Mouse (Mus musculus) limb, embryonic 15.5 days (tissue): ENCODE data around the gene Syt8. TPM values are rescaled to one million over a fixed set of nuclear protein-coding genes. Genes with fewer than 3 reads are reported as not detected.

Source experiments
- ATAC-seq: fragments of 200-750 bp; cut with Nextera tagmentation; 2 replicates; pipeline ENCODE4 v1.8.0; 2017; ENCODE audit warnings: low read depth, moderate TSS enrichment; ENCODE audit not compliant: insufficient number of reproducible peaks, low FRiP score, low TSS enrichment
- H3K27ac ChIP-seq: fragments of 300-500 bp; sonication (generic); 2 replicates; pipeline ENCODE4 v1.5.1; 2015; ENCODE audit warnings: moderate library complexity, mild to moderate bottlenecking, inconsistent platforms
- H3K27me3 ChIP-seq: fragments of 300-500 bp; sonication (generic); 2 replicates; pipeline ENCODE4 v1.6.1; 2015; ENCODE audit warnings: inconsistent platforms
- H3K36me3 ChIP-seq: fragments of 300-500 bp; sonication (generic); 2 replicates; pipeline ENCODE4 v1.6.1; 2015; ENCODE audit warnings: inconsistent platforms
- H3K4me1 ChIP-seq: fragments of 300-500 bp; sonication (generic); 2 replicates; pipeline ENCODE4 v1.6.1; 2015; ENCODE audit warnings: inconsistent platforms
- H3K4me2 ChIP-seq: fragments of 300-500 bp; sonication (generic); 2 replicates; pipeline ENCODE4 v1.6.1; 2015; ENCODE audit warnings: mild to moderate bottlenecking, inconsistent platforms
- H3K4me3 ChIP-seq: fragments of 300-500 bp; sonication (generic); 2 replicates; pipeline ENCODE4 v1.5.1; 2015; ENCODE audit warnings: mild to moderate bottlenecking, inconsistent platforms
- H3K9ac ChIP-seq: fragments of 300-500 bp; sonication (generic); 2 replicates; pipeline ENCODE4 v1.6.1; 2015; ENCODE audit warnings: inconsistent platforms
- H3K9me3 ChIP-seq: fragments of 300-500 bp; sonication (generic); 2 replicates; pipeline ENCODE4 v1.6.1; 2016; ENCODE audit warnings: inconsistent platforms
- WGBS: fragments of 180-500 bp; shearing (Covaris S2); methylation state at CpG from one replicate; pipeline ENCODE4 v1.1.7; 2015; 5-methylcytosine and 5-hydroxymethylcytosine counted together
- polyA plus RNA-seq: library from polyadenylated mRNA; unstranded; fragments of >200 nt; fragmentation: Nextera tagmentation; extraction: Ambion mirVana; gene quantifications from 2 replicates; pipeline ENCODE4 v1.2.1, GENCODE M21; 2015

The Syt8 gene
- polyA plus RNA-seq, 1 experiment from 2014 or later = 6.3 TPM

DNA sequence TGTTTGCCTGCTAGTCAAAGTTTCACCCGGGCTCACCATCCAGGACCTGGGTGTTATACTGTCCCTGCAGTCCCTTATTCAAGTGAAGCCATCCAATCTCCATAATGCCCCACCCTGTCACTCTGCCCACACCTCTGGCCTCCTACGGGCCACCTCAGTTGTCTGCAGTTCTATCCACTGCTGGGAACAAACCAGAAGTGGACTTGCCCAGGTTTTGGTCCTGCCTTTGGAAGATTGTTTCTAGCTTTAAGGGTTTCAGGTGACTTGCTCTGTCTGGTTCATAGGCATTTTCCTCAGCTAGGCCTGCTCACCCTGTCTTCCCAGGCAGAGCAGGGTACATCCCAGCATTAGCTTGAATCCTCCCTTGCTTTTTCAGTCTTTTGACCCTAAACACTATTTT, 20.6 kb downstream of the Syt8 start:
- Histone ChIP-seq H3K9me3 (no peaks in the 10 kb centered on the region), H3K27ac (peak overlapping the region; percentile 81), H3K4me2 (no peak overlapping the region), H3K36me3 (no peaks in the 10 kb centered on the region), H3K4me3 (no peak overlapping the region), H3K9ac (no peak overlapping the region), H3K4me1 (peaks cover 40% of the 10 kb centered on the region), H3K27me3 (no peaks in the 10 kb centered on the region)
- WGBS = 57% methylated on average over 2 of the region's 2 CpGs
- no peak for ATAC-seq

DNA sequence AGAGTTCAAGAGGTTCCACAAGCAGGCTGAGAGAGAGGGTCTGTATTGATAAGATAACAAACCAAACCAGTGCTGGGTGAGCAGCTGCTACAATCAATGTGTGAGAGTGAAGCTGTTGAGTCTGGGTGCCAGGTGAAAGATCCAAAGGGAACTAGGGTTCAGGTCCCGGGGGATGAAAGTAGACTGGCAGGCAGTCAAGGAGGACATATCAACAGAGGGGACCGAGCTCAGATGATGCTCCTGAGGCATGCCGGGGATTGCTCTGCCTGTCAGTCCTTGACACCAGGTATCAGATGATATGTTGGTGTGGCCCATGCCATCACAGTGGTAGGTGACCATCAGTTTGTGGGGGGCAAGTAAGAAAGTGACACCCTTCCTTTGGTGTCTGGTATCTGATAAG, 22.2 kb downstream of the Syt8 start:
- Histone ChIP-seq H3K27ac (peak overlapping the region; percentile 89), H3K4me2 (no peak overlapping the region), H3K36me3 (no peaks in the 10 kb centered on the region), H3K9ac (no peak overlapping the region), H3K4me3 (no peak overlapping the region), H3K9me3 (no peaks in the 10 kb centered on the region), H3K4me1 (peaks cover 40% of the 10 kb centered on the region), H3K27me3 (no peaks in the 10 kb centered on the region)
- ATAC-seq = no peak
- 82% methylated on average over 3 of the region's 3 CpGs for WGBS

DNA sequence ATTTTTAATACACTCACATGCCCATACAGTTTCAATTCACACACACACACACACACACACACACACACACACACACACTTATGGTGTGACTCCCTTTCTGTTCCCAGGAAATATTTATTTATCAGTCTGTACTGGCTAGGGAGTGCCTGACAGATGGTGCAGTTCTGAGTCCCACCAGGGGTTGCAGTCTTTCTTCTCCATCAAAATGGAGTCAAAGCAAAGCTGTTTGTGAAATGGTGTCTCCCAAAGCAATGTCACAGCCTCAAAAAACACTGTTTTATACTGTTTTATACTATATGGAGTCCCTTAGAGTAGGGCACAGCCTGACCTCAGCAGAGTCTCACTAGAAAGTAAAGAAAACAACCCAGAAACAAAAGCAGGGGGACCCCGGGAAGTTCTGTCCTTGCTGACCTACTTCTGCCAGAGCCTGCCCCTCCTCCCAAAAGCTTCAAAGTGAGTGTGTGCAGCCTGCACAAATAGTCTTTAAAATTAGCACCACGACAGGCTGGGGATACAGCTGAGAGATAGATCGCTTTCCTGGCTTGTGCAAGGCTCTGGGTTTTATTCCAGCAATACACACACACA, 22.7 kb downstream of the Syt8 start:
- ATAC-seq = peak; percentile 22; the same call in 1 of the 2 replicates

DNA sequence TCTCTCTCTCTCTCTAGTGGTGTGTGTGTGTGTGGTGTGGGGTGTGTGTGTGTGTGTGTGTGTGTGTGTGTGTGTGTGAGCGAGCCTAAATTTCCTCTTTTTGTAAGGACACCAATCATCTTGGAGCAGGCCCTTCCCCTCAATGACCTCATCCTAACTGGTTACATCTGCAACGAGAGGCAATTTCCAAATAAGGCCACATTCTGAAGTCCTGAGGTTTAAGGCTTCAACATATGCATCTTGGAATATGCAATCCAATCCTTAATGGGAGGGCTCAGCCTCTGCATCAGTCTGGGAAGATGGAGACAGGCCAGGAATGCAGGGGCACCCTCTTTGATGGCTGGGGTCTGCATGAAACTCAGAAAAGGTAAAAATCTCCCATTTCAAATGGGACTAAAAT, 23.4 kb downstream of the Syt8 start:
- Histone ChIP-seq H3K4me1 (peaks cover 40% of the 10 kb centered on the region), H3K27ac (peak overlapping the region; percentile 89), H3K27me3 (no peaks in the 10 kb centered on the region), H3K4me2 (no peak overlapping the region), H3K36me3 (no peaks in the 10 kb centered on the region), H3K9me3 (no peaks in the 10 kb centered on the region), H3K9ac (no peak overlapping the region), H3K4me3 (no peak overlapping the region)
- WGBS = 17% methylated on average over 2 of the region's 2 CpGs
- peak; percentile 49; the same call in 1 of the 2 replicates for ATAC-seq

More for the DNA sequence above, 22.7 kb downstream of the Syt8 start:
- H3K27ac ChIP-seq = peak overlapping the region; percentile 89
- no peaks in the 10 kb centered on the region for H3K9me3 ChIP-seq
- H3K4me2 ChIP-seq = no peak overlapping the region
- H3K9ac ChIP-seq = no peak overlapping the region
- H3K4me1 ChIP-seq = peaks cover 40% of the 10 kb centered on the region
- whole genome bisulfite sequencing = 10% methylated on average over 3 of the region's 3 CpGs
- no peaks in the 10 kb centered on the region for H3K27me3 ChIP-seq
- no peak overlapping the region for H3K4me3 ChIP-seq
- no peaks in the 10 kb centered on the region for H3K36me3 ChIP-seq

DNA sequence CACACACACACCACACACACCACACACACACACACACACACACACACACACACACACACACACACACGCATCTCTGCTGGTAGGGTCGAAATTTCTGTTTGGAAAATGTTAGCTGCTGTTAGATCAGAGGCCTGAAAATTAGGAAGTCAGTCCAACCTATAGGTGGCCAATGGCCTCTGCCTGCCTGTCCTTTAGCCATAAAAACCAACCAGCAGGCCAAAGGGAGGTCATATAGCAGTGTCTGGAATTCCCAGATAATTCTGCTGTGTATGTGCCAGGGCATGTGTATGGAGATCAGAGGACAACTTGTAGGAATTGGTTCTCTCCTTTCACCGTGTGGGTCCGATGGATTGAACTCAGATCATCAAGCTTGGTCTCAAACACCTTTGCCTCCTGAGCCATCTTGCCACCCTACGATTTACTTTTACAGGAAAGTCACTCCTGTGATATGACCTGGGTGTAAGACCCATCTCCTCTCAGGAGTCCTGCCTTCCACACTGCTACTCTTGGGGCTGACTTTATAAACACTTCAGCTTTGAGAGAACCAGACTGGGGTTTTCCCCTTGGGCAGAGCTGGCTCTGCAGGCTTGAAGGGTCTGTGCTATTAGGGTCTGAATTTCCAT, 24.1 kb downstream of the Syt8 start:
- peaks cover 40% of the 10 kb centered on the region for H3K4me1 ChIP-seq
- H3K36me3 ChIP-seq = no peaks in the 10 kb centered on the region
- no peaks in the 10 kb centered on the region for H3K27me3 ChIP-seq
- H3K9me3 ChIP-seq = no peaks in the 10 kb centered on the region
- H3K9ac ChIP-seq = no peak overlapping the region
- H3K27ac ChIP-seq = peak overlapping the region; percentile 89
- ATAC-seq = no peak
- H3K4me3 ChIP-seq = no peak overlapping the region
- 68% methylated on average over 5 of the region's 5 CpGs for WGBS
- H3K4me2 ChIP-seq = no peak overlapping the region

DNA sequence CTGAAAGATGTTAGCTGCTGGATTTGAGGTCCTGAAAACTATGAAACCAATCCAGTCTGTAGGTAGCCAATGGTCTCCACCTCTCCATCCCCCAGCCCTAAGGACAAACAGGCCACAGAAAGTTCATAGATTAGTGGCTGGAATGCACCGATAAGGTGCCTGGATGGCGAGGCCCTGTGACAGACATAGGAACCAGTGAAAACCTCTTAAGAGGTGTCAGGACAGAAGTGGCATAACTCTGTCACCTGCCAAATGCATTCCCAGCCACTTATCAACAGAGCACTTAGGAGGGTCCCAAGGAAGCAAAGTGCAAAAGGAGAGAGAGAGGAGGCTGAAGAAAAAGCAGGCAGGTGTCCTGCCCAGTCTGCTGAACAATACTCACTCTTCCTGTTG, 24.6 kb downstream of the Syt8 start:
- Histone ChIP-seq H3K4me1 (peaks cover 40% of the 10 kb centered on the region), H3K9ac (no peak overlapping the region), H3K9me3 (no peaks in the 10 kb centered on the region), H3K36me3 (no peaks in the 10 kb centered on the region), H3K4me3 (no peak overlapping the region), H3K27ac (peak overlapping the region; percentile 89), H3K4me2 (no peak overlapping the region), H3K27me3 (no peaks in the 10 kb centered on the region)
- ATAC-seq = no peak
- 73% methylated on average over 2 of the region's 2 CpGs for WGBS

DNA sequence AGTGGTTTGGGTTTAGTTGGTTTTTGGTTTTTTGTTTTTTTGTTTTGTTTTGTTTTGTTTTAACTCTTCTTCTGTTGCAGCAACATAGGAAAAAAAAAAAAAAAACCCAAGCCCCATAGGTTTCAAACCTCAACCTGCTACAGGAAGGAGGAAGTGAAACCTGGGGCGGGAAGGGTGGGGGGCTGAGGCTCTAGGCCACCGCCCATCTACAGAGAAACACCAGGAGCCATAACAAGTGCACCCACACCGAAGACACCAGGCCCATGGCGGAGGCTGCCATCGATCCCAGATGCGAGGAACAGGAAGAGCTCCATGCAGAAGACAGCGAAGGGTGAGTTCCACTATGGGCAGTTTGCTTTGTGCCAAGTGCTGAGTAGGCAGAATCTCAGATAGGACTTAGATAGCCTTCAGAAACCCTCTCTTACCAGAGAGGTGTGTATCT, 26.0 kb downstream of the Syt8 start, which contains the start of gene Lsp1:
Gene Lsp1, plus strand, starts transcription at position 174 of the 442 bp plus-strand sequence.
- 94% methylated on average over 7 of the region's 7 CpGs for WGBS
- Histone ChIP-seq H3K27me3 (no peaks in the 10 kb centered on the region), H3K9me3 (no peaks in the 10 kb centered on the region), H3K27ac (peak within 1 kb of the TSS; percentile 89; the same call in 1 of the 2 replicates), H3K36me3 (no peaks in the 10 kb centered on the region), H3K4me3 (no peak within 1 kb of the TSS), H3K9ac (no peak within 1 kb of the TSS), H3K4me1 (peaks cover 31% of the 10 kb centered on the region), H3K4me2 (no peak within 1 kb of the TSS)
- ATAC-seq = no peak

DNA sequence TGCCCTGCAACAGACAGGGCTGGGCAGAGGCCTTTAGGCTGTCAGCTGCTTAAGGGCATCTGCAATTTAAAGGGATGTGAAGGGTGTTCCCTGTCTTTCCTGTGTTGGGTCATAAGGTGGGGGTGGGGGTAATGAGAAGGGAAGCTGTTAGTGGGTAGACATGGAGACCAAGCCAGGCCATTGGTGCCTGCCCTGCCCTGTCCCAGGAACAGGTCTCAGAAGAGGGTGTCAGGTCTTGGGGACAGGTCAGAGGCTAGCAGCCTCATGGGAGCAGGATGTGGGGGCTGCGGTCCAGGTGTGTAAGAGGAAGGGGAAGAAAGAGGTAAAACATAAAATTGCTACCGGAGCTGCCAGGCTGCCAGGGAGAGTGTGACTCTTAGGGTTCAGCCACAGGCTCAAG, 26.8 kb downstream of the Syt8 start:
- no peaks in the 10 kb centered on the region for H3K9me3 ChIP-seq
- peaks cover 32% of the 10 kb centered on the region for H3K4me1 ChIP-seq
- H3K4me2 ChIP-seq = no peak overlapping the region
- H3K36me3 ChIP-seq = no peaks in the 10 kb centered on the region
- H3K4me3 ChIP-seq = no peak overlapping the region
- no peaks in the 10 kb centered on the region for H3K27me3 ChIP-seq
- ATAC-seq = no peak
- peak overlapping the region; percentile 0; the same call in 1 of the 2 replicates for H3K27ac ChIP-seq
- 83% methylated on average over 2 of the region's 2 CpGs for WGBS
- H3K9ac ChIP-seq = no peak overlapping the region

DNA sequence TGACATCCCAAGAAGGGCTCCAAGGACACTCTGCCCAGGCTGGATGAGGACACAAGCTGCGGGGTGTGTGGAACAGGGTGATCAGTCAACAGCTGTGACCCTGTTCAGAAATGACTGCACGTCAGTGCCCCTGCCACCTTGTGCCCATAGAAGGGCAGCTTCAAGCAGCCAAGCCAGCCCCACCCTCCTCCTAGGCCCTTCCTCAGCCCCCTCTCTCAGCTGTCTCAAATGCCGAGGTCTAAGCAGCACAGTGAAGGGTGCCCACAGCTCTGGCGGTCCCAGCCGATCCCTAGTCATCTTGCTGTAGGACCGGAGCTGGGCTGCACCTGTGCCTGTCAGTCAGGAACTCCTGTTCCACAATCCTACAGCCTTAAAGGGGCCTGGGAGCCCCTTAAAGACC, 27.5 kb downstream of the Syt8 start:
- WGBS = 76% methylated on average over 6 of the region's 6 CpGs
- H3K36me3 ChIP-seq = no peaks in the 10 kb centered on the region
- H3K4me1 ChIP-seq = peaks cover 25% of the 10 kb centered on the region
- no peaks in the 10 kb centered on the region for H3K27me3 ChIP-seq
- no peaks in the 10 kb centered on the region for H3K9me3 ChIP-seq
- H3K9ac ChIP-seq = no peak overlapping the region
- no peak overlapping the region for H3K4me3 ChIP-seq
- H3K4me2 ChIP-seq = no peak overlapping the region
- H3K27ac ChIP-seq = peak overlapping the region; percentile 59; the same call in 1 of the 2 replicates
- peak; percentile 50 for ATAC-seq

DNA sequence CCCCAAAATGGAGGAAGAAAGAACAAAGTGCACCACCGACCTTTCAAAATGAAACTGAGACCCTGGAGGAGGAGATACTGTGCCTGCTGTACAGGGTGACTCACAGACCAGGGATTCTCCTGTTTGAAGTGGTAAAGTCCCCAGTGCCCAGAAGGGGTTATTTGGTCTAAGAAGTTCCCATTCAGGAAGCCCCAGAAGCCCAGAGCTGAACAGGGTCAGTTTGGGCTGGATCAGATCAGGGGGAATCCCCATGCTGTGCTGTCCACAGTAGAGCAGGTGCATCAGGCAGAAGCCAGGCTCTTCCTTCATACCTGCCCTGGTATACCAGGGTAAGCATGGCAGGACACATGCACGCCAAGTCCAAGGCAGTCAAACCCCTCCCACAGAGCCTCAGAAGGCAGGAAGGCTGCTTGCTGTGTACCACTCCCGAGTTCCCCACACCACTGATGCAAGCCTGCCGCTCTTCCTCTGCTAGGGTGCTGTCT, 28.0 kb downstream of the Syt8 start:
- no peaks in the 10 kb centered on the region for H3K36me3 ChIP-seq
- H3K27me3 ChIP-seq = no peaks in the 10 kb centered on the region
- no peak overlapping the region for H3K9ac ChIP-seq
- peak overlapping the region; percentile 57 for H3K27ac ChIP-seq
- ATAC-seq = 0 out of 2 replicates have a peak, but pooled peaks have one; percentile 5
- peaks cover 20% of the 10 kb centered on the region for H3K4me1 ChIP-seq
- H3K4me3 ChIP-seq = no peak overlapping the region
- 64% methylated on average over 4 of the region's 4 CpGs for WGBS
- no peak overlapping the region for H3K4me2 ChIP-seq
- H3K9me3 ChIP-seq = no peaks in the 10 kb centered on the region

DNA sequence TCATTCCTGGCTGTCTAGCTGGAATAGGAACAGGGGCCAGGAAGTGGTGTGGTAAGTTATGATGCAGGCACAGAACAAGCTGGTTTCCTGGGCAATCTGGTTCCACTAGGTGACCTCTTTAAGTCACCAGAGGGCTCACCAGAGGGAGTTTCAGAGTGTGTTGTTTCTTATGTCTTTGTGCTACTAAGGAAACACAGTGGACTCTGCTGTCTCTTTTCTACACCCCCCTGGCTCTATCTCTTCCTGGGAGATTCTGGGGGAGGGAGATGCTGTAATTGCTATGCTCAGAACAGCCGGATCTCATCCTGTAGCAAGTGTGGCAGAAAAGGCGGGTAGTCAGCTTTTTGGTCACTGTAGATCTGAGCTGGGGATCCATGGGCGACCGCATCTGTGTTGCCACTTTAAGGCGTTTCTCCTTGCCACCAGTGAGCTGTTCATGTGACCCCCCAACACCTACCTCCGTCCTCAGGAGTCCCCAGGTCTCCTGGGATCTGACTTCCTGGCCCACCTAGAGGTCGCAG, 35.6 kb downstream of the Syt8 start:
- Histone ChIP-seq H3K27me3 (no peaks in the 10 kb centered on the region), H3K4me2 (no peak overlapping the region), H3K27ac (peak overlapping the region; percentile 72), H3K4me3 (no peak overlapping the region), H3K9ac (no peak overlapping the region), H3K4me1 (peaks cover 45% of the 10 kb centered on the region), H3K9me3 (no peaks in the 10 kb centered on the region), H3K36me3 (no peaks in the 10 kb centered on the region)
- no peak for ATAC-seq
- WGBS = 76% methylated on average over 7 of the region's 7 CpGs

DNA sequence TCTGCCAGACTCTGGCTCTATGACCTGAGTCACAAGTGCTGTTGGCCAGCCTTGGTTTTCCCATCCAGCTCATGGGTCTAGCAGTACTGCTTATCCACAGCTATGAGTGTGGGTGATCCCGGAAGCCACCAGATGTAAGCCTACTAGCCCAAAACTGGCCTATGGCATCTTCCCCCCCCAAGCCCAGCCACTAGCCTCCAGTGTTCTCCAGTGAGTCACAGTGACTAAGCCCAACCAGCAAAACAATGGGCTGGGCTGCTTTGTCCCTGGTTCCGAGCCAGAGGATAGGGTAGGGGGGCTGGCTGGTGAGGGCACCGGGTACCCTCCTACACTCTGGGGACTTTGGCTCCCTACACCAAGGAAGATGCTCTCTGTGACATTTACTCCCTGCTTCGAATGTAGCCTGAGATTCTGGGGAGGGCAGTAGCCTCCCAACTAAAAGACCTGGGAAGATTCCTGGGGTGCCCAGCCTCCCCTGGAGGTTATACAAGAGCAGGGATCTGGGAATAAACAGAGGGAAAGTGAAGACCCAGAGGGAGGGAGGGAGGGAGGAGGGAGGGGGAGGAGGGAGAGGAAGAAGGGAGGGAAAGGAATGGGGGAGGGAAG, 36.3 kb downstream of the Syt8 start:
- Histone ChIP-seq H3K4me3 (no peak overlapping the region), H3K4me1 (peaks cover 48% of the 10 kb centered on the region), H3K9me3 (no peaks in the 10 kb centered on the region), H3K9ac (no peak overlapping the region), H3K4me2 (no peak overlapping the region), H3K27ac (peak overlapping the region; percentile 83), H3K27me3 (no peaks in the 10 kb centered on the region), H3K36me3 (no peaks in the 10 kb centered on the region)
- WGBS = 25% methylated on average over 4 of the region's 4 CpGs
- ATAC-seq = no peak
